Mouse (Mus musculus) intestine, embryonic 16.5 days (tissue): ENCODE measurements around the gene Acsbg2. TPM values are rescaled to one million over a fixed set of nuclear protein-coding genes. Genes with fewer than 3 reads are reported as not detected.

Source experiments
- ATAC-seq: fragments of 200-750 bp; cut with Nextera tagmentation; 2 replicates; pipeline ENCODE4 v1.8.0; 2017; ENCODE audit warnings: moderate TSS enrichment, moderate library complexity
- H3K27ac ChIP-seq: fragments of 300-500 bp; sonication (generic); 2 replicates; pipeline ENCODE4 v1.5.1; 2014; ENCODE audit warnings: mild to moderate bottlenecking, low read length
- H3K27me3 ChIP-seq: fragments of 300-500 bp; sonication (generic); replicated peaks from 2 replicates; pipeline ENCODE4 v1.6.1; 2014; ENCODE audit warnings: low read length, control low read depth, mixed read lengths; ENCODE audit not compliant: control insufficient read depth, insufficient read depth
- H3K36me3 ChIP-seq: fragments of 300-500 bp; sonication (generic); 2 replicates; pipeline ENCODE4 v1.6.1; 2014; ENCODE audit warnings: low read length, control low read depth; ENCODE audit not compliant: control insufficient read depth, insufficient read depth
- H3K4me1 ChIP-seq: fragments of 300-500 bp; sonication (generic); 2 replicates; pipeline ENCODE4 v1.6.1; 2014; ENCODE audit warnings: low read length, control low read depth, mixed read lengths; ENCODE audit not compliant: control insufficient read depth, insufficient read depth
- H3K4me2 ChIP-seq: fragments of 300-500 bp; sonication (generic); 2 replicates; pipeline ENCODE4 v1.6.1; 2014; ENCODE audit warnings: low read depth, low read length, control low read depth
- H3K4me3 ChIP-seq: fragments of 300-500 bp; sonication (generic); 2 replicates; pipeline ENCODE4 v1.5.1; 2014; ENCODE audit warnings: mild to moderate bottlenecking, low read length
- H3K9ac ChIP-seq: fragments of 300-500 bp; sonication (generic); 2 replicates; pipeline ENCODE4 v1.6.1; 2014; ENCODE audit warnings: low read depth, low read length
- H3K9me3 ChIP-seq: fragments of 300-500 bp; sonication (generic); 2 replicates; pipeline ENCODE4 v1.6.1; 2016; ENCODE audit warnings: low read length, control low read depth; ENCODE audit not compliant: control insufficient read depth
- WGBS: fragments of 180-500 bp; shearing (Covaris S2); extraction: QIAGEN DNeasy Blood & Tissue Kit; methylation state at CpG from one replicate; pipeline ENCODE4 v1.1.7; 2014; 5-methylcytosine and 5-hydroxymethylcytosine counted together
- polyA plus RNA-seq: library from polyadenylated mRNA; unstranded; fragments of >200 nt; fragmentation: Nextera tagmentation; extraction: Ambion mirVana; gene quantifications from 2 replicates; pipeline ENCODE4 v1.2.1, GENCODE M21; 2015

Gene Acsbg2
- polyA plus RNA-seq, 1 experiment from 2014 or later = not detected

DNA sequence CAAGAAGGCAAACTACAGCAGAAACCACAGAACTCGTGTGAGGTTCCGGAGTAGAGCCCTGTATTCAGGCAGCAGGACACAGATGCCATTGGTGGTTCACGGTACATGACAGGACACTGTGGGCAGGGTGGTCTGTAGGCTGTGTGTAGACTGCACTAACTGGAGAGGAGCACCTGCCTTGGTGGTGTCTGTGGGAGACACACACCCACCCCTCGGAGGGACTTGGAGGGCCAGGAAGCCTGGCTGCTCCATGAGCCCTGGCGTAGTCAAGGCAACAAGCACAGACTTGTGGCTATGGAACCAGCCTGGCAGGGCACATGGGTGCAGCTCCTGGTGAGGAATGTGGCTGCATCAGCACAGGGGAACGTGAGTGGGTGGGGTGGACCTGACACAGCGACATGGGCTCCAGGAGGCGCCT lies 54.5 kb downstream of the Acsbg2 start:
- no peaks in the 10 kb centered on the region for H3K36me3 ChIP-seq
- 64% methylated on average over 8 of the region's 8 CpGs for WGBS
- H3K27ac ChIP-seq = no peak overlapping the region
- H3K4me3 ChIP-seq = no peak overlapping the region
- H3K9ac ChIP-seq = peak overlapping the region; percentile 9; the same call in 1 of the 2 replicates
- no peak overlapping the region for H3K4me2 ChIP-seq
- H3K9me3 ChIP-seq = no peaks in the 10 kb centered on the region
- H3K27me3 ChIP-seq = no peaks in the 10 kb centered on the region
- peaks cover 6% of the 10 kb centered on the region; the same call in 1 of the 2 replicates for H3K4me1 ChIP-seq
- no peak for ATAC-seq

- Histone ChIP-seq H3K4me2 (no peak overlapping the region), H3K27ac (no peak overlapping the region), H3K4me3 (no peak overlapping the region), H3K9me3 (no peaks in the 10 kb centered on the region), H3K4me1 (peaks cover 8% of the 10 kb centered on the region; the same call in 1 of the 2 replicates), H3K36me3 (no peaks in the 10 kb centered on the region), H3K9ac (no peak overlapping the region), H3K27me3 (no peaks in the 10 kb centered on the region)
- WGBS = 66% methylated on average over 6 of the region's 6 CpGs
- no peak for ATAC-seq
These were observed 55.2 kb downstream of the Acsbg2 start for GRCm38 (mm10) chr17:56819032-56819545.

- no peaks in the 10 kb centered on the region for H3K36me3 ChIP-seq
- WGBS = 43% methylated on average over 11 of the region's 11 CpGs
- ATAC-seq = no peak
- no peak overlapping the region for H3K9ac ChIP-seq
- no peaks in the 10 kb centered on the region for H3K9me3 ChIP-seq
- no peak overlapping the region for H3K4me3 ChIP-seq
- no peak overlapping the region for H3K27ac ChIP-seq
- no peaks in the 10 kb centered on the region for H3K27me3 ChIP-seq
- no peak overlapping the region for H3K4me2 ChIP-seq
- peaks cover 8% of the 10 kb centered on the region; the same call in 1 of the 2 replicates for H3K4me1 ChIP-seq
These were observed 56.1 kb downstream of the Acsbg2 start for GRCm38 (mm10) chr17:56818067-56818636.

DNA sequence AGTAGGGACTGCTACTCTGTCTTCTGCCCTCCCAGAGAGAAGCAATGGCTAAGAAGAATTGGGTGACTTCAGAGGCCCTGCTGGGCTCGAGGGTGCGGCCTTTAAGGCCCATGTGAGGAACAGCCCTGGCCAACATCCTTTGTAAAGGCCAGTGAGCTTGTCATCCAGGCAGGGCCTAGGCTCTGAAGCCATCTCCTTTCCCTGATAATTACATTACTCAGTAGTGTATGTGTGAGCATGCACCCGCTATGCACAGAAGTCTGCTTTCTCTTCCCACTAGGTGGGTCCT lies 59.2 kb downstream of the Acsbg2 start:
- H3K27ac ChIP-seq = 0 out of 2 replicates have a peak overlapping the region, but pooled peaks have one; percentile 33
- no peaks in the 10 kb centered on the region for H3K36me3 ChIP-seq
- WGBS = 63% methylated on average over 3 of the region's 3 CpGs
- peaks cover 18% of the 10 kb centered on the region for H3K4me1 ChIP-seq
- H3K27me3 ChIP-seq = no peaks in the 10 kb centered on the region
- no peak overlapping the region for H3K4me2 ChIP-seq
- no peak overlapping the region for H3K9ac ChIP-seq
- no peaks in the 10 kb centered on the region for H3K9me3 ChIP-seq
- no peak overlapping the region for H3K4me3 ChIP-seq
- ATAC-seq = no peak

DNA sequence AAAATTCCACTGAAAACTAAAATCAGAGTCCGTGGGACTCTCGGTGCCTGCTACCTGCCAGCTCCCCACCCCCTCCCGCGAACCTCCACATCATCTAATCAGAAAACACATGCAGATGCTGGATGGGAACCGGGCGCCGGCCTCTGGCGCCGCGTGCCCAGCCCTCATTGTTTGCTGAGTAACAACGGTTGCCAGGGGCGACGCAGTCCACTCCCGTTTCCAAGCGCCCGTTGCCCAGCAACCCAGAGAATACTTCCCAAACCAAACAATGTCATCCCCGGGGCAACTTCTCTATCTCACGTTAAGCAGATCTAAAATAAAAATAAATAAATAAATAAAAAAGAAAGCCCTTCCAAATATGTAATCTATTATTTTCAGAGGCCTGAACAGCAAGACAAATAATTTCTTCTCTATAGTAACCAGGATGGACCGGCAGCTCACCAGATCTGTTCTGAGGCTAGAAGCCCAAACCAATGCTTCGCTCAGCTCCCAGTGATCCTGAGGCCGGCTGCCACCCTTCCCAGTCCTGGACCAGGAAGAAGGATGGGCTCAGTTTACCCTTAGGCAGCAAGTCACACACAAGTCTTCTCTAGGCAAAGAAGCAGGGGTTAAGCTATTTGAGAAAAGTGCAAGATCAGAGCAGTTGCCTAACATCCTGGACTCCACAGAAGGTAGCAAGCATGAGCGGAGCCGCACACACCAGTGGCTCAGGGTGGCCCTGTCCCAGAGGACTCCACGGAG lies 59.8 kb downstream of the Acsbg2 start:
- ATAC-seq = peak; percentile 51; the same call in 1 of the 2 replicates
- Histone ChIP-seq H3K27me3 (no peaks in the 10 kb centered on the region), H3K4me2 (no peak overlapping the region), H3K4me1 (peaks cover 23% of the 10 kb centered on the region), H3K9ac (no peak overlapping the region), H3K4me3 (no peak overlapping the region), H3K9me3 (no peaks in the 10 kb centered on the region), H3K36me3 (no peaks in the 10 kb centered on the region), H3K27ac (0 out of 2 replicates have a peak overlapping the region, but pooled peaks have one; percentile 33)
- 12% methylated on average over 24 of the region's 24 CpGs for WGBS

GRCm38 (mm10) chr17:56810245-56810644 lies 64.0 kb downstream of the Acsbg2 start:
- Histone ChIP-seq H3K27ac (peak overlapping the region; percentile 59; the same call in 1 of the 2 replicates), H3K4me3 (no peak overlapping the region), H3K4me1 (peaks cover 20% of the 10 kb centered on the region), H3K36me3 (no peaks in the 10 kb centered on the region), H3K9ac (no peak overlapping the region), H3K9me3 (no peaks in the 10 kb centered on the region), H3K4me2 (no peak overlapping the region), H3K27me3 (no peaks in the 10 kb centered on the region)
- 0% methylated on average over 3 of the region's 3 CpGs for WGBS
- peak; percentile 77 for ATAC-seq

- Histone ChIP-seq H3K9ac (no peak overlapping the region), H3K27me3 (no peaks in the 10 kb centered on the region), H3K9me3 (no peaks in the 10 kb centered on the region), H3K4me2 (no peak overlapping the region), H3K4me3 (no peak overlapping the region), H3K4me1 (peaks cover 15% of the 10 kb centered on the region), H3K27ac (no peak overlapping the region), H3K36me3 (no peaks in the 10 kb centered on the region)
- ATAC-seq = peak; percentile 70
- WGBS = 11% methylated on average over 9 of the region's 9 CpGs
These were observed 65.7 kb downstream of the Acsbg2 start for GRCm38 (mm10) chr17:56808518-56808917.

GRCm38 (mm10) chr17:56805784-56806183 lies 68.5 kb downstream of the Acsbg2 start:
- Histone ChIP-seq H3K9ac (no peak overlapping the region), H3K9me3 (no peaks in the 10 kb centered on the region), H3K4me1 (peaks cover 13% of the 10 kb centered on the region), H3K36me3 (no peaks in the 10 kb centered on the region), H3K4me3 (no peak overlapping the region), H3K27me3 (no peaks in the 10 kb centered on the region), H3K4me2 (no peak overlapping the region), H3K27ac (no peak overlapping the region)
- ATAC-seq = no peak
- WGBS = 81% methylated on average over 1 of the region's 1 CpGs

- WGBS = 69% methylated on average over 5 of the region's 5 CpGs
- Histone ChIP-seq H3K4me3 (no peak overlapping the region), H3K4me1 (peaks cover 5% of the 10 kb centered on the region), H3K27ac (no peak overlapping the region), H3K9me3 (no peaks in the 10 kb centered on the region), H3K4me2 (no peak overlapping the region), H3K27me3 (no peaks in the 10 kb centered on the region), H3K9ac (no peak overlapping the region), H3K36me3 (no peaks in the 10 kb centered on the region)
- ATAC-seq = no peak
These were observed 69.3 kb downstream of the Acsbg2 start for GRCm38 (mm10) chr17:56804952-56805351.
